In the genomic region with DNA sequence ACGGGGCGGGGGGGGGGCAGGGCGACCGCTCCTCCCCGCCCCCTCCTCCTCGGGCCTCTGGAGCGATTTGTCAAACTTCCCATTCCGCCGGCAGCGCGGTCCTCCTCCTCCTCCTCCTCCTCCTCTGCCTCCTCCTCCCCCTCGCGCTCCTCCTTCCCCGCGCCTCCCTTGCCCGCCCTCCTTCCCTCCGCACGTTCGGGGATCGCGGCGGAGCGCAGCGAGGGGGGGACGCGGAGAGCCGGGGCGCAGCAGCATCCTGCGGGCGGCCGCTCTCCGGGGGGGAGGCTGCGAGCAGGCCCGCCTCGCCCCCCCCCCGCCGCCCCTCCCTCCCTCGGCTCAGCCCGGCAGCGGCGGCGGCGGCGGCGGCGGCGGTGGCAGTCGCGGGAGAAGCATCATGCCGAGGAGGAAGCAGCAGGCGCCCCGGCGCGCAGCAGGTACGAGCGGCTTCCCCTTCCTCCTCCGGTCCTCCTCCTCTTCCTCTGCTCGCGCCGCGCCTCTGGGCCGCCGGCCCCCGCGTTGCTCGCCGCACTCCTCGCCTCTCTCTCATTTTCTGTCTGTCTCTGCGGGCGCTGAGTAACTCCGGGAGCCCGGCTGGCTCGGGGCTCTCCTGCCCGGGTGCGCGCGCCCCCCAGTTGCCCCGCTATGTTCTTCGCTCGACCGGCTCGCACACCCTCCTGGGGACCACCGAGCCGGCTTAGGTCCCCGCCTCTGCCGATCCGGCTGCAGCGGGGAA, we compare ENCODE assay signal across 8 mouse cellular contexts. TPM values are rescaled to one million over a fixed set of nuclear protein-coding genes. Genes with fewer than 3 reads are reported as not detected.
DNase-seq lines count a peak whose midpoint lies in the region; ATAC-seq lines count a peak whose summit lies in the region.

A gene (plus strand): TSS at position 263 of the 733 bp plus-strand sequence.

- H3K36me3 ChIP-seq in limb, embryonic 12.5 days, result no peaks in the 10 kb centered on the region
- H3K36me3 ChIP-seq in midbrain, embryonic 11.5 days (ENCODE audit: control insufficient read depth, insufficient read depth, low read length), result no peaks in the 10 kb centered on the region
- no peaks in the 10 kb centered on the region for H3K36me3 ChIP-seq in stomach, embryonic 16.5 days (ENCODE audit: control insufficient read depth, insufficient read depth, low read length)

- peak within 1 kb of the TSS; percentile 89 for H3K27ac ChIP-seq in limb, embryonic 12.5 days
- H3K27ac ChIP-seq in midbrain, embryonic 11.5 days (ENCODE audit: low read depth, low read length), result peak within 1 kb of the TSS; percentile 33; the same call in 1 of the 2 replicates
- peak within 1 kb of the TSS; percentile 94 for H3K27ac ChIP-seq in stomach, embryonic 16.5 days (ENCODE audit: low read length)

- 1% methylated on average over 44 of the region's 88 CpGs for WGBS in limb, embryonic 12.5 days
- 1% methylated on average over 32 of the region's 88 CpGs for WGBS in midbrain, embryonic 11.5 days
- under 1% methylated on average over 47 of the region's 88 CpGs for WGBS in stomach, embryonic 16.5 days

- peak within 1 kb of the TSS; percentile 99 for H3K4me2 ChIP-seq in limb, embryonic 12.5 days
- peak within 1 kb of the TSS; percentile 88 for H3K4me2 ChIP-seq in midbrain, embryonic 11.5 days
- peak within 1 kb of the TSS; percentile 71 for H3K4me2 ChIP-seq in stomach, embryonic 16.5 days (ENCODE audit: low read depth, low read length)

- peaks cover 26% of the 10 kb centered on the region for H3K4me1 ChIP-seq in limb, embryonic 12.5 days (replicated peaks)
- peaks cover 12% of the 10 kb centered on the region for H3K4me1 ChIP-seq in midbrain, embryonic 11.5 days (ENCODE audit: control insufficient read depth, insufficient read depth, low read length)
- peaks cover 20% of the 10 kb centered on the region for H3K4me1 ChIP-seq in stomach, embryonic 16.5 days (ENCODE audit: control insufficient read depth, insufficient read depth, low read length)

- peaks cover 30% of the 10 kb centered on the region for H3K27me3 ChIP-seq in limb, embryonic 12.5 days
- H3K27me3 ChIP-seq in midbrain, embryonic 11.5 days (ENCODE audit: control insufficient read depth, insufficient read depth, low read length), result peaks cover 40% of the 10 kb centered on the region
- peaks cover 19% of the 10 kb centered on the region for H3K27me3 ChIP-seq in stomach, embryonic 16.5 days (ENCODE audit: control insufficient read depth, insufficient read depth, low read length)

- no peaks in the 10 kb centered on the region for H3K9me3 ChIP-seq in limb, embryonic 12.5 days
- no peaks in the 10 kb centered on the region for H3K9me3 ChIP-seq in midbrain, embryonic 11.5 days (ENCODE audit: control insufficient read depth, low read length)
- no peaks in the 10 kb centered on the region for H3K9me3 ChIP-seq in stomach, embryonic 16.5 days (replicated peaks; ENCODE audit: control insufficient read depth, low read length)

- peak; percentile 65 for DNase-seq in cerebellum, adult 11 months
- peak; percentile 75 for DNase-seq in heart, adult 8-10 months (ENCODE audit: low spot score)
- DNase-seq in kidney, adult 18-20 months, result peak; percentile 73
- peak; percentile 97 for DNase-seq in midbrain, embryonic 11.5 days (ENCODE audit: low spot score, missing footprints)

- H3K9ac ChIP-seq in limb, embryonic 12.5 days (replicated peaks), result peak within 1 kb of the TSS; percentile 83
- H3K9ac ChIP-seq in midbrain, embryonic 11.5 days (ENCODE audit: low read length), result peak within 1 kb of the TSS; percentile 68
- H3K9ac ChIP-seq in stomach, embryonic 16.5 days (ENCODE audit: low read length), result peak within 1 kb of the TSS; percentile 88

- H3K4me3 ChIP-seq in limb, embryonic 12.5 days (replicated peaks), result peak within 1 kb of the TSS; percentile 84
- H3K4me3 ChIP-seq in midbrain, embryonic 11.5 days (ENCODE audit: low read depth, low read length), result peak within 1 kb of the TSS; percentile 76
- peak within 1 kb of the TSS; percentile 79 for H3K4me3 ChIP-seq in stomach, embryonic 16.5 days (replicated peaks; ENCODE audit: low read length)

- no peak; the same call in 1 of the 2 replicates for ATAC-seq in cerebellum, adult (ENCODE audit: insufficient number of reproducible peaks, low FRiP score, low TSS enrichment)
- ATAC-seq in common myeloid progenitor, adult 5-6 weeks (replicated peaks; ENCODE audit: low read depth, poor library complexity, severe bottlenecking), result peak; percentile 26; the same call in 1 of the 2 replicates
- ATAC-seq in limb, embryonic 12.5 days (ENCODE audit: insufficient number of reproducible peaks, insufficient read depth, low FRiP score, low TSS enrichment, low read depth), result no peak
- peak; percentile 66 for ATAC-seq in midbrain, embryonic 11.5 days (ENCODE audit: low FRiP score)
- peak; percentile 65 for ATAC-seq in stomach, embryonic 16.5 days (ENCODE audit: insufficient read depth, low FRiP score)

RNA-seq across cellular contexts. Expression of the gene that starts here (rescaled TPM):
- 0.14 and 0.58 TPM in 2 replicates for total RNA-seq in common myeloid progenitor, adult 5-6 weeks (2017)
- total RNA-seq in heart, adult 8-10 months (2022), result 1 to 10 TPM; 2.7 to 4.2 (median 3.8) TPM
- polyA plus RNA-seq in limb, embryonic 12.5 days (2016; fragmentation: Nextera tagmentation; extraction: Ambion mirVana), result 10.4 and 10.8 TPM in 2 replicates
- polyA plus RNA-seq in midbrain, embryonic 11.5 days (2014; fragmentation: Nextera tagmentation; extraction: Ambion mirVana), result 3.2 and 4.1 TPM in 2 replicates
- polyA plus RNA-seq in stomach, embryonic 16.5 days (2015; fragmentation: Nextera tagmentation; extraction: Ambion mirVana), result 11.8 and 15.0 TPM in 2 replicates

Comparison
In these comparisons a context has a peak if more than half of its experiments do, and no peak if none do; other contexts are left out.
1. Peak in ATAC-seq in common myeloid progenitor, adult 5-6 weeks; RNA of the gene not detected or under 1 TPM.
2. ATAC-seq: peak in midbrain, embryonic 11.5 days (single experiment) and stomach, embryonic 16.5 days (single experiment); none in cerebellum, adult (single experiment) and limb, embryonic 12.5 days (single experiment).
3. H3K27ac ChIP-seq: peak in every context shown above with its lines; median percentile 94 in stomach, embryonic 16.5 days; 89 in limb, embryonic 12.5 days; 33 in midbrain, embryonic 11.5 days.
4. Peak in every context shown above with its lines, with median percentiles within 50 percentile points of each other: DNase-seq, H3K4me2 ChIP-seq, H3K4me3 ChIP-seq and H3K9ac ChIP-seq.